Mouse (Mus musculus): ENCODE measurements at regions not wholly inside any gene's neighbourhood (a gene's known extent, or its start where the extent isn't known, plus 50 kb on each side); places are given as distances from the start of the nearest gene placed in this dataset.

DNA sequence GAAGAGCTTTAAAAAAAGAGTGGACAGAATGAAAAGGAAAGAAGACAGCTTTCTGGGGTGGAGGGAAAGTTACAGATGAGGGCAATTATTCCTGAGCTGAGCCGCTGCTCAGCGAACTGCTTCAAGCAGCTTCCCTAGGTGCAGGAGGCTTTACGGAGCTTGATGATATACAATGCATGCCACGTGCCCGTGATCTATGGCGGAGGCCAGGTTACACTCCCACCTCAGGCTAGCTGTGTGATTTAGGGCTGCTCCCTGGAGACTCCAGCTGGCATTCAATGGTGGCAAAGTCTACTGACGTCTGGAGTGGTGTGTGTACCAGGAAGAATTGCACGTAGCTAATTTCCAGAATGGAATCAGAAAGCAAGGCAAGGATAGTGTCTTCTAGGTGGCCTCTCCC is 383.4 kb downstream of the Cdk5rap2 start:
- H3K36me3 ChIP-seq (ENCODE audit: poor library complexity, severe bottlenecking): no peaks in the 10 kb centered on the region
- H3K4me3 ChIP-seq: no peak overlapping the region
- H3K4me2 ChIP-seq: no peak overlapping the region
- H3K9me3 ChIP-seq (replicated peaks): no peaks in the 10 kb centered on the region
- no peaks in the 10 kb centered on the region for H3K4me1 ChIP-seq
- no peak overlapping the region for H3K9ac ChIP-seq
- no peaks in the 10 kb centered on the region for H3K27me3 ChIP-seq
- H3K27ac ChIP-seq: no peak overlapping the region
- no peak for ATAC-seq
- WGBS: 88% methylated on average over 8 of the region's 8 CpGs

GRCm38 (mm10) chr4:70024838-70025376 is 385.3 kb downstream of the Cdk5rap2 start:
- 86% methylated on average over 3 of the region's 3 CpGs for whole genome bisulfite sequencing

GRCm38 (mm10) chr4:70020905-70021470 is 389.3 kb downstream of the Cdk5rap2 start:
- Histone ChIP-seq H3K36me3 (ENCODE audit: poor library complexity, severe bottlenecking) (no peaks in the 10 kb centered on the region), H3K27me3 (no peaks in the 10 kb centered on the region), H3K27ac (no peak overlapping the region), H3K4me2 (no peak overlapping the region), H3K4me1 (no peaks in the 10 kb centered on the region), H3K9ac (no peak overlapping the region), H3K9me3 (replicated peaks) (no peaks in the 10 kb centered on the region), H3K4me3 (no peak overlapping the region)
- ATAC-seq: no peak
- 38% methylated on average over 6 of the region's 6 CpGs for WGBS

More at GRCm38 (mm10) chr4:70024838-70025376, 385.3 kb downstream of the Cdk5rap2 start:
- Histone ChIP-seq H3K27me3 (no peaks in the 10 kb centered on the region), H3K9me3 (replicated peaks) (no peaks in the 10 kb centered on the region), H3K36me3 (ENCODE audit: poor library complexity, severe bottlenecking) (no peaks in the 10 kb centered on the region), H3K4me2 (no peak overlapping the region), H3K9ac (no peak overlapping the region), H3K27ac (no peak overlapping the region), H3K4me3 (no peak overlapping the region), H3K4me1 (no peaks in the 10 kb centered on the region)
- ATAC-seq: no peak

DNA sequence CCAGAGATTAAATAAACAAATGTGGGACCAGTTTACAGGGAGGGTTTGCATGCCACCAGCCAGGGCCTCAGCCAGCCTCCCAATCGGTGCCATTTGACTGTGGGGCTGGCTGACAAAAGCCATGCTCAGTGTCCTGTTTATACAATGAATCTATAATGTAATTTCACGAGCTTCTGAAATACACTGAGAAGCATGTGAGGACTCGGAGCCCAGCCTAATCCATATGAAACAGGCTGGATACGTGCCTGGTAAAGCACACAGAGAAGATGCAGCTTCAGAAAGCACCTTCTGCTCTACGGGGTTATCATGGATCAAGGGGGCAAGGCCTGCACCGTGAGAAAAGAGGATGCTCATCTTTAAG is 398.0 kb downstream of the Cdk5rap2 start:
- Histone ChIP-seq H3K4me1 (0 out of 2 replicates have a peak, but pooled peaks cover 5% of the 10 kb centered on the region), H3K27me3 (no peaks in the 10 kb centered on the region), H3K4me2 (no peak overlapping the region), H3K4me3 (no peak overlapping the region), H3K27ac (no peak overlapping the region), H3K9ac (no peak overlapping the region), H3K36me3 (ENCODE audit: poor library complexity, severe bottlenecking) (no peaks in the 10 kb centered on the region), H3K9me3 (replicated peaks) (no peaks in the 10 kb centered on the region)
- 51% methylated on average over 6 of the region's 6 CpGs for WGBS
- ATAC-seq: peak; percentile 66

DNA sequence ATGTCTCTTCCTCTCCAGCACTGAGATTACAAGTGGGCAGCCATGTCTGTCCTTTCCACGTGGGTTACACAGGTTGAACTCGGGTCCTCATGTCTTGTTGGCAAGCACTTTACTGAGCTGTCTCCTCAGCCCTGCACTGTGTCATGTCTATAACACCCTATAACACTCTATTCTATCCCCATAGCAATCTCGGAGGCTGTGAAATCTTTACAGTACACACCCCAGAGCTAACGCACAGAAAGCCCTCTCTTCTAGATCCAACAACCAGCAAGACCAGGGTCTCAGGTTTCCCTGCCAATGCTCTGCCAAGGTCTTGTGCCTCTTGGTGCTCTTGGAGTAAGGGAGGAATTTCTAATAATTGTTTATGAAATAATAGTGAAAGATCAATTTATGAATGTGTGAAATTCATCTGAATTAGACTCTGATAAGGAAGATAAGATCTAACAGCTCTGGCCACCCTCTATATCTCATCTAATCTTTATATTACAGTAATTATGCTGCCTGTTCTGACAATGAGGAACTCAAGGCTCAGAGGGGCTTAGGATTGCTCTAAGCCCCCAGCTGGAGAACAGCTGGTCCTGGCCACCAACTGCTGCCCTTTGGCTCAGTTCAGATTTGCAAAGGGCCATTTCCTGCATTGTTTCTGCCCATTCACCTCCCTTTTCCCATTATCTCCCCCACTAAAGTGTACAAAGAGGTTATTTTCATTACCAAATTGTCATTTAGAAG is 398.6 kb downstream of the Cdk5rap2 start:
- Histone ChIP-seq H3K27ac (no peak overlapping the region), H3K9me3 (replicated peaks) (no peaks in the 10 kb centered on the region), H3K4me2 (no peak overlapping the region), H3K9ac (no peak overlapping the region), H3K4me1 (0 out of 2 replicates have a peak, but pooled peaks cover 5% of the 10 kb centered on the region), H3K4me3 (no peak overlapping the region), H3K36me3 (ENCODE audit: poor library complexity, severe bottlenecking) (no peaks in the 10 kb centered on the region), H3K27me3 (no peaks in the 10 kb centered on the region)
- 77% methylated on average over 4 of the region's 4 CpGs for WGBS
- ATAC-seq: no peak

DNA sequence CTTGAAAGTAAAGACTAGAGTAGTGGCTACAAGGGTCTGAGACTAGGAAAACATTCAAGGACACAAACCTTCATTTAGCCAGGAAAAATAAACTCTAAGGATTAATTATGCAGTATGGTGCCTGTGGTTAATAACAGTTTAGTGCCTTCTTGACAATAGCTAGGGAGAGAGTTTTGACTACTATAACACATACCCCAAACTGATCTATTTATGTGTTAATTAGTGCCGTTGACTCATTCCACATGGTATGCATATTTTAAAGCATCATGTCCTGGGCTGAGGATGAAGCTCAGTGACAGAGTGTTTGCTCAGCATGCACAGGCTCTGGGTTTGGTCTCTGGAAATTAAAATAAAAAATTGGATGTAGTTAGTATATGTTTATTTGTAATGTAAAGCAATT is 399.8 kb downstream of the Cdk5rap2 start:
- Histone ChIP-seq H3K9me3 (replicated peaks) (no peaks in the 10 kb centered on the region), H3K4me1 (0 out of 2 replicates have a peak, but pooled peaks cover 5% of the 10 kb centered on the region), H3K4me2 (no peak overlapping the region), H3K27me3 (no peaks in the 10 kb centered on the region), H3K9ac (no peak overlapping the region), H3K4me3 (no peak overlapping the region), H3K36me3 (ENCODE audit: poor library complexity, severe bottlenecking) (no peaks in the 10 kb centered on the region), H3K27ac (no peak overlapping the region)
- ATAC-seq: peak; percentile 70
- WGBS: 37% methylated on average over 1 of the region's 1 CpGs

DNA sequence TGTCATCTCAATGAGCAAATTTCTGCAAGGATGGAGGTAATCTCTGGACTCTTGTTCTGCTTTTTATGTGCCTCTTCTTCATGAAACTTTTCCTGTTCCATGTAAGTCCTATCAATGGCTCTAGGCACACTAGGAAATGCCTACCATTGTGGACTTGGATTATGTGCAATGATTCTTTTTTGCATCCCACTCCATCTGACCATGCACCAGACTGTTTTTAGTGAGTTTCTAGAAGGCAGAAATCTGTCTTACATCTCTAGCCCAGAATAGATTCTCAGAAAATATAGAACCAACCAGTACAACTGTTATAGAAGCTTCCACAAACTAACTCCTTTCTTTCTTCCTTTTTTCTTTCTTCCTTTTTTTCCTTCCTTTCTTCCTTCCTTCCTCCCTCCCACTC is 405.3 kb downstream of the Cdk5rap2 start:
- Histone ChIP-seq H3K4me2 (no peak overlapping the region), H3K27ac (no peak overlapping the region), H3K36me3 (ENCODE audit: poor library complexity, severe bottlenecking) (no peaks in the 10 kb centered on the region), H3K9ac (no peak overlapping the region), H3K4me1 (no peaks in the 10 kb centered on the region), H3K4me3 (no peak overlapping the region), H3K9me3 (replicated peaks) (no peaks in the 10 kb centered on the region), H3K27me3 (no peaks in the 10 kb centered on the region)
- ATAC-seq: no peak

DNA sequence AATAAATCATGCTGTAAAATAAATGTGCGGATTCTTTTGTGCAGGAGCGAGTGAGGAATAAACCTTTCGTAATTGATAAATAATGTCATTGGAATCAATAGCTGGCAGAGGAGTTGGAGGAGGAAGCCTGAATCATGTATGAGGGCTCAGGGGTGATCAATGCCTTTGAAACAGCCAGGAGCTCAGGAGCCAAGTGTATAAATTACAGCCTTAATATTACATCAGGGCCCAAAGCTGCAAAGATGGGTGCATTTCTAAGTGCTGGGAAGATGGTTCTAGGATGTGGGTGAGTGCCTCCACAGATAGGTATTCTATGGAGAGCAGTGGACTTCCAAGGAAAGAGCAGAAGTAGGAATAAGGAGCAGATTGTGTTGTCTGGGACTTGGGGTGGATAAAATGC is 417.0 kb downstream of the Cdk5rap2 start:
- Histone ChIP-seq H3K9me3 (replicated peaks) (no peaks in the 10 kb centered on the region), H3K4me2 (no peak overlapping the region), H3K36me3 (ENCODE audit: poor library complexity, severe bottlenecking) (no peaks in the 10 kb centered on the region), H3K9ac (no peak overlapping the region), H3K27ac (no peak overlapping the region), H3K27me3 (no peaks in the 10 kb centered on the region), H3K4me1 (no peaks in the 10 kb centered on the region), H3K4me3 (no peak overlapping the region)
- no peak for ATAC-seq
- 97% methylated on average over 3 of the region's 3 CpGs for WGBS

DNA sequence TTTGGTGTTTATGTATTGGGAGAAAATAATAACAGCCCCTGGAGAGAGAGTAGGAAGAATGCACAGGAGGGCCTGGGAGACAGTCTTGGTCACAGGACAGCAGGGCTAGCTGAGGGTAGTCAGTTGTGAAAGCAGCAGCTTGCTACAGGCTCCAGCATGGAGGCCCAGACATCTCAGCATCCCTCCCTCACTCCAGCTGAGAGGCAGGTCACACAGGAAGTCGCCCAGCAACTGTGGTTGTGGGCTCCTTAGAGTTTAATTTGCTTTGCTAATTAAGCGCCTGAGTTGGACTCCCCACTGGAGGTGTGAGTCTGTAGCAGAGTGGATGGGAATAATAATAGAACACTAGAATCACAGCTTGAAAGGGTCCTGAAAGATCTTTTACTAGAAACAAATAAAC is 436.0 kb downstream of the Cdk5rap2 start:
- 9% methylated on average over 2 of the region's 2 CpGs for WGBS
- Histone ChIP-seq H3K9ac (no peak overlapping the region), H3K27ac (no peak overlapping the region), H3K36me3 (ENCODE audit: poor library complexity, severe bottlenecking) (no peaks in the 10 kb centered on the region), H3K9me3 (replicated peaks) (no peaks in the 10 kb centered on the region), H3K4me2 (no peak overlapping the region), H3K27me3 (no peaks in the 10 kb centered on the region), H3K4me1 (peaks cover 4% of the 10 kb centered on the region; the same call in 1 of the 2 replicates), H3K4me3 (no peak overlapping the region)
- peak; percentile 61 for ATAC-seq

DNA sequence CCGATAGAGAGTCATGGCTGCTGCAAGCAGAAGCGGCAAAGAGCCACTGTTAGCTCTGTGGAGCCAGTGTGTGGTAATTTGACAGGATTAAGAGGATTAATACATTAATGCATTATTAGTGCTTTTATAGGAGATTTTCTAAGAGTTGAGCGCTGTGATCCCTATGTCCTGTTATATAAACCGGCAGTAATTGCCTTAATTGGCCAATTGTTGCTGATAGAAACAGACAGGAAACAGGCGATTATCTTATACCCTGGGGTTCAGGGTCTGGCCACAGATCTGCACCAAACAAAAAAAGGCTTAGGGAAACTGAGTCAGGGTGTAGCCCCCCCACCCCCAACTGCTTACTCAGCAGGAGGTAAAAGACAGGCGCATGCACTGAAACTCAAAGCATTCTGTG is 436.7 kb downstream of the Cdk5rap2 start:
- Histone ChIP-seq H3K9ac (no peak overlapping the region), H3K4me1 (peaks cover 4% of the 10 kb centered on the region; the same call in 1 of the 2 replicates), H3K27me3 (no peaks in the 10 kb centered on the region), H3K9me3 (replicated peaks) (no peaks in the 10 kb centered on the region), H3K27ac (no peak overlapping the region), H3K4me2 (no peak overlapping the region), H3K4me3 (no peak overlapping the region), H3K36me3 (ENCODE audit: poor library complexity, severe bottlenecking) (no peaks in the 10 kb centered on the region)
- ATAC-seq: peak; percentile 47; the same call in 1 of the 2 replicates
- 17% methylated on average over 6 of the region's 6 CpGs for WGBS

GRCm38 (mm10) chr4:69971721-69972120 is 438.5 kb downstream of the Cdk5rap2 start:
- Histone ChIP-seq H3K27ac (no peak overlapping the region), H3K9me3 (replicated peaks) (no peaks in the 10 kb centered on the region), H3K36me3 (ENCODE audit: poor library complexity, severe bottlenecking) (no peaks in the 10 kb centered on the region), H3K27me3 (no peaks in the 10 kb centered on the region), H3K4me2 (no peak overlapping the region), H3K9ac (no peak overlapping the region), H3K4me1 (peaks cover 6% of the 10 kb centered on the region; the same call in 1 of the 2 replicates), H3K4me3 (no peak overlapping the region)
- WGBS: 79% methylated on average over 3 of the region's 3 CpGs
- ATAC-seq: no peak

DNA sequence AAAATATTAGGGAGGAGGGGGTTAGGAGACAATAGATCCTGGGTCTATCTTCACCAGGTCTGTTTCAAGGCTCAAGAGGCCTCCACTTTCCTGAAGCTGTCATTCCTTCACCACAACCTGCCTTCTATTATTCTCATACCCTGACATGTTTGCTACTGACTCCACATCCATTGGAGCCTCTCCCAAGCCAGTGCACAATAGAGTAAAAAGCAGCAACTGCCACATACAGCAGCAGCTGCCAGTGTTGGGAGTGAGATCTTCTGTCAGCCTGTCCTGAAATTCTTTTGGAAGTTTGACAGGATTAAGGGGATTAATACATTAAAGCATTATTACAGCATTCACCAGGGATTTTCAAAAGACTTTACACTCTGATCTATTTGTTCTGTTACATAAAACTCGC is 441.8 kb downstream of the Cdk5rap2 start:
- 47% methylated on average over 1 of the region's 1 CpGs for WGBS
- no peak overlapping the region for H3K4me2 ChIP-seq
- H3K9me3 ChIP-seq (replicated peaks): no peaks in the 10 kb centered on the region
- ATAC-seq: no peak
- no peak overlapping the region for H3K4me3 ChIP-seq
- 0 out of 2 replicates have a peak, but pooled peaks cover 3% of the 10 kb centered on the region for H3K4me1 ChIP-seq
- no peaks in the 10 kb centered on the region for H3K36me3 ChIP-seq (ENCODE audit: poor library complexity, severe bottlenecking)
- H3K9ac ChIP-seq: no peak overlapping the region
- H3K27ac ChIP-seq: no peak overlapping the region
- H3K27me3 ChIP-seq: no peaks in the 10 kb centered on the region
